Mouse (Mus musculus) limb, embryonic 10.5 days (tissue): ENCODE data around the gene Tmem239. TPM values are rescaled to one million over a fixed set of nuclear protein-coding genes. Genes with fewer than 3 reads are reported as not detected.

Experiments
- DNase-seq: peaks from one replicate; pipeline ENCODE4 v3.0.0-alpha.2; 2017; ENCODE audit warnings: low spot score
- H3K27ac ChIP-seq: fragments of 300-500 bp; sonication (generic); 2 replicates; pipeline ENCODE4 v1.5.1; 2016; ENCODE audit warnings: mild to moderate bottlenecking
- H3K27me3 ChIP-seq: fragments of 300-500 bp; sonication (generic); 2 replicates; pipeline ENCODE4 v1.6.1; 2016; ENCODE audit warnings: low read depth, mild to moderate bottlenecking; ENCODE audit not compliant: poor library complexity, severe bottlenecking
- H3K36me3 ChIP-seq: fragments of 300-500 bp; sonication (generic); 2 replicates; pipeline ENCODE4 v1.6.1; 2016; ENCODE audit warnings: mild to moderate bottlenecking, moderate library complexity
- H3K4me1 ChIP-seq: fragments of 300-500 bp; sonication (generic); 2 replicates; pipeline ENCODE4 v1.6.1; 2016
- H3K4me3 ChIP-seq: fragments of 300-500 bp; sonication (generic); 2 replicates; pipeline ENCODE4 v1.5.1; 2016; ENCODE audit warnings: mild to moderate bottlenecking, moderate library complexity
- H3K9me3 ChIP-seq: fragments of 300-500 bp; sonication (generic); replicated peaks from 2 replicates; pipeline ENCODE4 v1.6.1; 2016; ENCODE audit warnings: mild to moderate bottlenecking
- WGBS: fragments of 180-500 bp; shearing (Covaris S2); methylation state at CpG from one replicate; pipeline ENCODE4 v1.1.7; 2016; 5-methylcytosine and 5-hydroxymethylcytosine counted together
- polyA plus RNA-seq: library from polyadenylated mRNA; unstranded; fragments of >200 nt; fragmentation: Nextera tagmentation; extraction: Ambion mirVana; gene quantifications from 2 replicates; pipeline ENCODE4 v1.2.1, GENCODE M21; 2016

Tmem239 gene
- polyA plus RNA-seq, 1 experiment from 2014 or later = not detected

DNA sequence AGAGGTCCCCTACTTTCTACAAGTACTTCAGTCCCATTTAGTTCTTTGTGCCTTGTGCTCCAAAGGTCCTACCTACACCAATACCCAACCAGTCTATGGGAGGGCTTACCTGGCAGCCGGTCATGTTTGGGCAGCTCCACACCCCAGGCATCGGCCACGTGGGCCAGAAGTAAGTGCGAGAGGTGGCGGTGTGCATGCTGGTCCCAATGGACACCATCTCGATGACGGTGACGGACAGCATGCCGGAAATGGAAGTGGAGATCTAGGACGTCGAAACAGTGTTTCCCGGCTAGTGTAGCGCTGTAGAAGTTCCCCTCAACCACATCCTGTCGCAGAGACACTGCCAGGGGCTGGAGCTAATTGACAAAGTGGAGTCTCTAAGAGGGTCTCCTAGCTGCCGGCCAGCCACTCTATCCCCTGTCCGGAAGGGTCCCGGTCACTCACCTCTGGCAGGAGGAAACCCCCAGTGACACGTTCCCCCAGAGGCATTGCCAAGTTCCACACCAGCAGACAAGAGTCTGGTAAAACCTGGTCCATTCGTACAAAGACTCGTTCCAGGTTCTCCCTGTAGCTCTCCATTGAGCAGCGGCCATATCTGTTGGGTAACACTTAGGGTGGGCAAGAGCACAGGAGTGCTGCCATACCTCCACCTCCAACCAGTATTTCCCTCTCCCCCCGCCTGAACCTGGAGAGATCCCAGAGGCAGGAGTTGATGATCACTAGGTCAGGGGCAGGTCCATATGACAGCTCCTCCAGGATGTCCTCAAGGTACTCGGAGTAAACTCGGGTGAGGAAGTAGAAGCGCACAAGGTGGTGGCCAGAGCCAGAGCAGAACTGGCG lies 15.7 kb downstream of the Tmem239 start:
- Histone ChIP-seq H3K4me1 (peaks cover 24% of the 10 kb centered on the region), H3K9me3 (no peaks in the 10 kb centered on the region), H3K4me3 (no peak overlapping the region), H3K27ac (no peak overlapping the region), H3K36me3 (peaks cover 42% of the 10 kb centered on the region), H3K27me3 (no peaks in the 10 kb centered on the region)
- DNase-seq = no peak
- 96% methylated on average over 26 of the region's 26 CpGs for WGBS

DNA sequence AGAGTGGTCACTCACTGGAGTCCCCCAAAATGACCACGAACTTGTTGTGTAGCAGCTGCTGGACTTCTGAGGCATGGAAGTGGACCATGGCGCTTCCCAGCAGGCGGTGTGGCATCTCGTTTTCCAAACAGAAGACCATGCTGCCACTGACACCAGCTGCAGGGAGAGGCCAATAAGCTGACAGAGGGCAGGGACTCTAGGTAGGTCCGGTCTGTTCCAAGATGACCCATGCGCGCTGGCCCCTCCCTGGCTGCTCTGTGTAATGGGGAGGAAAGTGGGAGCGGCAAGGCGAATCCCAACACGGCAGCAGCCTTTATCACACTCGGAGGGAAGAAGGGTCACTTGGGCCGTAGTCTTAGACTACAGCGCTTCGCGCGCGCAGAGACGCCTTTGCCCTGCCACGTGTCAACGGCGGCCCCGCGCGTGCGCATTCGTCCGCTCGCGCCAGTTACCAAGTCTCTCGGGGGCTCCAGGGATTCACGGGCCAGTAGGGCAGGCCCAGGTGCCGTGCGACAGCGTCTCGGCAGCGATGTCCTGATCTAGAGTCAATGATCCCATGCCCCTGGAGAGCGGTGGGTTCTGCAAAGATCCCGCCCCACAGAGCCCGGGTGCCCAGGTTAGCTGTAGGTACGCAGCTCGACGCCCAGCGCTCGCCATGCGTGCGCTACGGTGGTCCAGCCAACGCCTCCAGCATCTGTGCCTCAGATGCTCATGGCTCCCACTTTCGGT lies 17.3 kb downstream of the Tmem239 start:
- H3K36me3 ChIP-seq = peaks cover 46% of the 10 kb centered on the region
- peak overlapping the region; percentile 85 for H3K4me3 ChIP-seq
- H3K9me3 ChIP-seq = no peaks in the 10 kb centered on the region
- DNase-seq = peak; percentile 87
- peaks cover 24% of the 10 kb centered on the region for H3K4me1 ChIP-seq
- WGBS = 20% methylated on average over 49 of the region's 49 CpGs
- no peaks in the 10 kb centered on the region for H3K27me3 ChIP-seq
- H3K27ac ChIP-seq = peak overlapping the region; percentile 97

DNA sequence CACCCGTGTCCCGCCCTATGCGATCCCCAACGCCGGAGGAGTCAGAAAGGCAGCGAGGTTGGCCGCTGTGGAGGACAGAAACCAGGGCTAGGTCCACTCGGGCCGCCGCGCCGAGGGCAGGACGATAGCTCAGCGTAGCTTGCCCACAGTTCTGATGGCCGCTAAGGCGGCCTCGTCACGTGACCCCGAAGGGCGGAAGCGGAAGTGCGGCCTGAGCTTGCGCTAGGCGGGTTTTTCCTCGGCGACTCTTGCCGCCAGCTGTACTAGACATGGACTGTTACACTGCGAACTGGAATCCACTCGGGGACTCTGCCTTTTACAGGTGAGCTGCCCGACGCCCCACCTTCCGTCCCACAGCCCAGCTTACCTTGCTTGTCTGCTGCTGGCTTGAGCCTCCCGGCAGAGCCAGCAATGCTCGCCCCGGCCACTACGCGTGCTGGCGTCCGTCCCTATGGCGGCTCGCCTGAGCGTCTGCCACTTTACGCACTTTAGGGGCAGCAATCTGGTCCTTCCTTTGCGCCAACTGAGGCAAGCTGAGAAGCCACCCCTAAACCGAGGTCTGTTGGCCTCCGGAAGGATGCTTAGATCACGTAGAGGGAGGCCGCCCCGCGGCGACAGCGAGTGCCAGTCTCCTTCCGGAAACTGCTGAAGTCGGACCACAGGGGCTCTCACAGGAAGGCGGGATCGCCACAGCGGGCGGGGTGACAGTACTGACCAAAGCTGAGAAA lies 18.0 kb downstream of the Tmem239 start, which contains the start of the genes Vps16 and Pced1a:
TSS of gene Vps16 (plus strand) at position 214 of the 728 bp plus-strand sequence.
TSS of gene Pced1a (minus strand) at position 576 of the 728 bp plus-strand sequence.
- Histone ChIP-seq H3K27me3 (no peaks in the 10 kb centered on the region), H3K4me3 (peak within 1 kb of the TSS; percentile 85), H3K9me3 (no peaks in the 10 kb centered on the region), H3K36me3 (peaks cover 41% of the 10 kb centered on the region), H3K27ac (peak within 1 kb of the TSS; percentile 97), H3K4me1 (peaks cover 24% of the 10 kb centered on the region)
- peak; percentile 98 for DNase-seq
- under 1% methylated on average over 58 of the region's 58 CpGs for WGBS

DNA sequence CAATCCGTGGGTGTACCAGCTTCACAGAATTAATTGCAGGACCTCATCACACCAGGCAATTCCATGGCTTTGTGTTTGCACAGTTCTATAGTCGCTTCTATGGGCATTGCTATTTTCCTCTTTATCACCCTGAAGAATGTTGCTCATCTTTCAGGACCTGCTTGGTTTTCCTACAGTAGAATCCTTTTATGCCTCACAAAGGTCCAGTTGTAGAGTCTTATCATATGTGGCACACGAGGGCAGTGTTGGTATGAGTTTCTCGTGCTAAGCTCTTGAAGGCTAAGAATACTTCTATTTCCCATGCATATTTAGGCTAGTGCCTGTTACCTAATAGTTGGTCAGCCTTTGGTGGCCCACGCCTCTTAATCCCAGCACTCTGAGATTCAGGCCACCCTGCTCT lies 18.8 kb downstream of the Tmem239 start:
- 68% methylated on average over 5 of the region's 5 CpGs for WGBS
- peaks cover 37% of the 10 kb centered on the region for H3K36me3 ChIP-seq
- no peak for DNase-seq
- no peaks in the 10 kb centered on the region for H3K27me3 ChIP-seq
- H3K4me3 ChIP-seq = peak overlapping the region; percentile 85
- peak overlapping the region; percentile 97 for H3K27ac ChIP-seq
- no peaks in the 10 kb centered on the region for H3K9me3 ChIP-seq
- H3K4me1 ChIP-seq = peaks cover 24% of the 10 kb centered on the region

DNA sequence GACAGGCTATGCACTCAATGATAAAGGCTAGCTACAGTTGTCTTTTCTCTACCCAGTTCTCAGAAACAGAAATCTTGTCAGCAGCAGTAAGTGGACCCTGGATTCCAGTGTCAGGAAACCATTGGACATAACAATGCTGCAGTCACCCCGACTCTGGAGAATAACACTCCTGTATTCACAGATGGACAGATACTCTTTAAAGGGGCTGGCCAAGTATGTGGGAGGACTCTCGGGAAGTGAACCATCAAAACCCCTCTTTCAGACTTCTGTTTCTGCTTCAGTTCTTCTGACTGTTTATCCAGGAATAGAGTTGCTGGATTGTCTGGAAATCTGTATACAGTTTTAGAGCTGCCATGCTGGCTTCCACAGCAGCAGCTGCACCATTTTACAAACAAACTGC lies 23.6 kb downstream of the Tmem239 start:
- Histone ChIP-seq H3K4me1 (peaks cover 6% of the 10 kb centered on the region), H3K27me3 (no peaks in the 10 kb centered on the region), H3K27ac (no peak overlapping the region), H3K4me3 (no peak overlapping the region), H3K9me3 (no peaks in the 10 kb centered on the region), H3K36me3 (peaks cover 42% of the 10 kb centered on the region)
- DNase-seq = no peak
- WGBS = 89% methylated on average over 2 of the region's 2 CpGs

DNA sequence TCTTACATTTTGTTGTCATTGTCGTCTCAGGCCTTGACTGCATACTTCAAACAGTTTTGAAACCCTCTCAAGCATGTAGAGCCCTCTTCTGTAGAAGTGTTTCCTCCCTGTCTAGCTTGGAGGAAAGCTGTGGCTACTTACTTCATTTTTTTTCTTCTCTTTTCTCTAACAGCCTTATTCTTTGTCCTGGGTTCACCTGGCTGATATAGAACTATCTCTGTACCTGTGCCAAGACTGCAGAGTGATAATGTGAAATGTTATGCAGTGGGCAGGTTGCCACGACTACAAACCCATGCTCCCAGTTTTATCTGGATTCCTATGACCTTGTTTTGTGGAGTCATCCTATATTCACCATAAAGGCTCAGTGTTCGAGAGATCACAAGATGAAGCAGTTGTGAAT lies 24.2 kb downstream of the Tmem239 start:
- H3K9me3 ChIP-seq = no peaks in the 10 kb centered on the region
- H3K36me3 ChIP-seq = peaks cover 42% of the 10 kb centered on the region
- H3K27me3 ChIP-seq = no peaks in the 10 kb centered on the region
- WGBS = 87% methylated on average over 3 of the region's 3 CpGs
- no peak for DNase-seq
- H3K27ac ChIP-seq = no peak overlapping the region
- no peaks in the 10 kb centered on the region for H3K4me1 ChIP-seq
- no peak overlapping the region for H3K4me3 ChIP-seq

DNA sequence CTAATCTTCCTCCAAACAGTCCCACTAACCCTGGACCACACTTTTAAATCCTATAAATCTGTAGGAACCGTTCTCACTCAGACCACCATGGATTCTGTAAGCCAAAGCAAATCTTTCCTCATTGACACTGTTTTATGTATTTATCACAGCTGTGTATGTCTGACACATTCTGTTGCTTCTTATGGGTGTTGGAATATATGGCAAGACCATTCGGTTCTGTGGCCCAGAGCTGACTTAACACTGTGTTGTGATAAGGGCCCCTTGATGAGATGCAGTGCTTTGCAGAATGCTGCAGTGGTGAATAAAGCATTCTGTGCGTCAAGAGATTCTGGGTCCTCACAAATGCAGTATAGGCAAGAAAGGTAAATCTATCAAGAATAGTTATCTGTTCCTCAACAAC lies 25.9 kb downstream of the Tmem239 start:
- Histone ChIP-seq H3K36me3 (peaks cover 42% of the 10 kb centered on the region), H3K27me3 (no peaks in the 10 kb centered on the region), H3K27ac (no peak overlapping the region), H3K9me3 (no peaks in the 10 kb centered on the region), H3K4me3 (no peak overlapping the region), H3K4me1 (no peaks in the 10 kb centered on the region)
- 90% methylated on average over 3 of the region's 3 CpGs for WGBS
- DNase-seq = no peak

DNA sequence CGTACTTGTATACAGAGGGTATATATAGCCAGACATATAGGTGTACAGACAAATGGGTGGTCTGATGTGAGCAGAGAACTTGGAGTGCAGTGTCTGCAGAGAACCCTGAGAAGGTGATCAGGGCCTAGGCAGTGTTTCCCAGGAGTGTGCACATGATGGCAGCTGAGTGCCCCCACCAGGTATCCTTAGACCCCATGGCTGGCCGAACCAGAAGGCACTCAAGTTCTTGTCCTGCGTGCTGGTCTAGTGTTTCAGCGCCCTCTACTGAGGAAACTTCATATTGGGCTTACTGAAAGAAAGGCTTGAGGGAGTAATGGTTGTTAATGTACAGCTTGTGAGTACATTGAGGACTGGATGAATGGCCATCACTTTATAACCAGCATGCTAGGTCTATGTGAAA lies 26.9 kb downstream of the Tmem239 start:
- 30% methylated on average over 4 of the region's 4 CpGs for WGBS
- H3K4me3 ChIP-seq = no peak overlapping the region
- no peaks in the 10 kb centered on the region for H3K9me3 ChIP-seq
- peaks cover 44% of the 10 kb centered on the region for H3K36me3 ChIP-seq
- H3K27me3 ChIP-seq = no peaks in the 10 kb centered on the region
- no peak overlapping the region for H3K27ac ChIP-seq
- H3K4me1 ChIP-seq = no peaks in the 10 kb centered on the region
- no peak for DNase-seq

DNA sequence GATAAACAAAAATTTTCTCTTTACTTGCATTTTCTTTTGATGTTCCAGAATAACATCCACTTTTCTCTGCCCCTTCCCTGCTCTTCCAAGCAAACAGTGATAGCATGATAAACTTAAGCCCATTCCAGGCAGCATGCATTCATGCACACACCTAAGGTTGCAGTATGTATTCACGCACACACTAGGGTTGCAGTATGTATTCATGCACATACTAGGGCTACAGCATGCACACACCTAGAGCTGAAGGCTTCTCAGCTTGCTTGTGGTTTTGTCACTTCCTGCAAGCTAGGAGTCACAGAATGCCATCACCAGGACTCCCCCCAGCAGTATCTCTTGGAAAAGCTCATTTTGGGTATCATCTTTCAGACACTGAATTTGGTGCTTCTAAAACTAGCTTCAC lies 30.5 kb downstream of the Tmem239 start:
- no peaks in the 10 kb centered on the region for H3K27me3 ChIP-seq
- no peaks in the 10 kb centered on the region for H3K9me3 ChIP-seq
- no peak overlapping the region for H3K27ac ChIP-seq
- H3K4me3 ChIP-seq = no peak overlapping the region
- peaks cover 62% of the 10 kb centered on the region for H3K36me3 ChIP-seq
- H3K4me1 ChIP-seq = no peaks in the 10 kb centered on the region
- no peak for DNase-seq
- WGBS = 91% methylated on average over 1 of the region's 1 CpGs

DNA sequence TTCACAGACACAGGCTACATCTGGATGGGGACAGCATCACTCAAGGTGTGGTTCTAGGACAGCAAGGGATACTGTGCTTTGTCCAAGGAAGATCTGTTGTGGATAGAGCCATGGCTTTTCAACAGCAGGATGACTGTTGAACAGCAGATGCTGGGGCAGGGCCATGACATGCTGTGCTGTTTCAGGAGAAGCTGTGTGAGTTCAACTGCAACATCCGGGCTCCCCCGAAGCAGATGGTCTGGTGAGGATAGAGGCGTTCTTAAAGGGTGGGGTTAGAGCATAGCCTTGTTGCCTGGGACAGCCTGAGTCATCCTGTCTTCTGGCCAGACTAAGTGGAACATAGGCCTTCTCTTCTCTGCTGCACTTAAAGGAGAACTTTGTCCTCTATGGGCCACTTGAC lies 32.6 kb downstream of the Tmem239 start:
- H3K27ac ChIP-seq = no peak overlapping the region
- no peak for DNase-seq
- H3K4me1 ChIP-seq = no peaks in the 10 kb centered on the region
- H3K9me3 ChIP-seq = no peaks in the 10 kb centered on the region
- 92% methylated on average over 3 of the region's 3 CpGs for WGBS
- no peaks in the 10 kb centered on the region for H3K27me3 ChIP-seq
- peaks cover 74% of the 10 kb centered on the region for H3K36me3 ChIP-seq
- no peak overlapping the region for H3K4me3 ChIP-seq

DNA sequence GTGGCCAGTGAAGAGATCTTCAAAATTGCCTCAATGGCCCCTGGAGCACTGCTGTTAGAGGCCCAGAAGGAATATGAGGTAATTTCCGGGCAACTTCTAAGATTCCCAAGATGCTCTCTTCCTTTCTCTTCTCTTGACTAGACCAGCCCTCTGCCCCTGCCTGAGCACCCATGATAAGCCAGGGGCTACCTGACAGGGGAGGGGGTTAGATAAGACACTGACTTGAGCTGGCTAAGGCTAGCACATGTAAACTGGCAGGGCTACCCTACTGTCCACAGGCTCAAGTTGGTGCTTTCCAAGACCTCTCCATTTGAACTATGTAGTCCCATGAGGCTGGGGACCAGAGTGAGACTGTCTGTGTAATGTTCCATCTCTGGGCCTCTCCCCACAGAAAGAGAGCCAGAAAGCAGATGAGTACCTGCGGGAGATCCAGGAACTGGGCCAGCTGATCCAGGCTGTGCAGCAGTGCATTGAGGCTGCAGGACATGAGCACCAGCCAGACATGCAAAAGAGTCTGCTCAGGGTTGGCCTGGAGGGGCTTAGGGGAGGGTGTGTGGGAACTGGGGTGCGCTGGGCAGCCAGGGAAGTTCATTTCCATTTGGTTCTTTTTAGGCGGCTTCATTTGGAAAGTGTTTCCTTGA lies 33.7 kb downstream of the Tmem239 start:
- 95% methylated on average over 4 of the region's 4 CpGs for WGBS
- DNase-seq = no peak
- peaks cover 84% of the 10 kb centered on the region for H3K36me3 ChIP-seq
- H3K9me3 ChIP-seq = no peaks in the 10 kb centered on the region
- H3K27ac ChIP-seq = no peak overlapping the region
- H3K4me3 ChIP-seq = no peak overlapping the region
- no peaks in the 10 kb centered on the region for H3K27me3 ChIP-seq
- H3K4me1 ChIP-seq = no peaks in the 10 kb centered on the region

DNA sequence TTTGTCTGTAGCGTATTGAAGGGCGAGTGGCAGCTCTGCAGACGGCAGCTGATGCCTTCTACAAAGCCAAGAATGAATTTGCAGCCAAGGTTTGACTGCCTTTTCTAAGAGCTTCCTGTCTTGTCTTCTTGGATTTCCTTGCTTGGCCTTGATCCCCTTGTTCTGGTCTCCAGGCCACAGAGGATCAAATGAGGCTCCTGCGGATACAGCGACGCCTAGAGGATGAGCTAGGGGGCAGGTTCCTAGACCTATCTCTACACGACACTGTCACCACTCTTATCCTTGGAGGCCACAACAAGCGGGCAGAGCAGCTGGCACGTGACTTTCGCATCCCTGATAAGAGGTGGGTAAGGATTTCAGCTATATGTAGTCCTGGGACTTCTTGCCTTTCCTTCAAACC lies 35.9 kb downstream of the Tmem239 start:
- Histone ChIP-seq H3K27ac (no peak overlapping the region), H3K36me3 (peaks cover 80% of the 10 kb centered on the region), H3K9me3 (no peaks in the 10 kb centered on the region), H3K27me3 (no peaks in the 10 kb centered on the region), H3K4me3 (no peak overlapping the region), H3K4me1 (no peaks in the 10 kb centered on the region)
- no peak for DNase-seq
- WGBS = 89% methylated on average over 10 of the region's 10 CpGs
